Mouse (Mus musculus) hindbrain, postnatal 0 days (tissue): Measurements from ENCODE around the gene Foxp1. TPM values are rescaled to one million over a fixed set of nuclear protein-coding genes. Genes with fewer than 3 reads are reported as not detected.

ENCODE experiments used
- ATAC-seq: fragments of 200-750 bp; cut with Nextera tagmentation; 2 replicates; pipeline ENCODE4 v1.8.0; 2017; ENCODE audit warnings: mild to moderate bottlenecking, moderate TSS enrichment, moderate library complexity
- DNase-seq: peaks from one replicate; pipeline ENCODE4 v3.0.0-alpha.2; 2015; ENCODE audit warnings: low spot score
- H3K27ac ChIP-seq: fragments of 300-500 bp; sonication (generic); 2 replicates; pipeline ENCODE4 v1.5.1; 2014; ENCODE audit warnings: mild to moderate bottlenecking
- H3K27me3 ChIP-seq: fragments of 300-500 bp; sonication (generic); 2 replicates; pipeline ENCODE4 v1.6.1; 2014; ENCODE audit warnings: low read length, mixed read lengths; ENCODE audit not compliant: insufficient read depth
- H3K36me3 ChIP-seq: fragments of 300-500 bp; sonication (generic); 2 replicates; pipeline ENCODE4 v1.6.1; 2014; ENCODE audit warnings: low read length, mixed read lengths; ENCODE audit not compliant: insufficient read depth
- H3K4me1 ChIP-seq: fragments of 300-500 bp; sonication (generic); 2 replicates; pipeline ENCODE4 v1.6.1; 2014; ENCODE audit warnings: antibody characterized with exemption, low read length, mixed read lengths; ENCODE audit not compliant: insufficient read depth
- H3K4me2 ChIP-seq: fragments of 300-500 bp; sonication (generic); 2 replicates; pipeline ENCODE4 v1.6.1; 2014; ENCODE audit warnings: low read depth, mild to moderate bottlenecking, low read length, moderate library complexity, mixed read lengths
- H3K4me3 ChIP-seq: fragments of 300-500 bp; sonication (generic); 2 replicates; pipeline ENCODE4 v1.5.1; 2014; ENCODE audit warnings: low read length
- H3K9ac ChIP-seq: fragments of 300-500 bp; sonication (generic); replicated peaks from 2 replicates; pipeline ENCODE4 v1.6.1; 2014; ENCODE audit warnings: mild to moderate bottlenecking, low read length, moderate library complexity, mixed read lengths
- H3K9me3 ChIP-seq: fragments of 300-500 bp; sonication (generic); 2 replicates; pipeline ENCODE4 v1.6.1; 2016; ENCODE audit warnings: low read length, mixed read lengths
- CTCF ChIP-seq: IDR thresholded peaks from 2 replicates; pipeline ENCODE4 v1.5.1; 2016; ENCODE audit warnings: antibody characterized with exemption, control low read depth, low read depth
- WGBS: fragments of 180-500 bp; shearing (Covaris S2); extraction: QIAGEN DNeasy Blood & Tissue Kit; methylation state at CpG from one replicate; pipeline ENCODE4 v1.1.7; 2014; 5-methylcytosine and 5-hydroxymethylcytosine counted together
- polyA plus RNA-seq: library from polyadenylated mRNA; unstranded; fragments of >200 nt; fragmentation: Nextera tagmentation; extraction: Ambion mirVana; gene quantifications from 2 replicates; pipeline ENCODE4 v1.2.1, GENCODE M21; 2015
- total RNA-seq: library from RNA; depleted of rRNA; stranded (reverse); fragments of >200 nt; gene quantifications from 2 replicates; pipeline ENCODE4 v1.2.3, GENCODE M21; 2014

Gene Foxp1
- total and polyA plus RNA-seq, 2 experiments from 2014 or later = 53.6 to 54.8 TPM

GRCm38 (mm10) chr6:99235588-99235987 lies 286.9 kb downstream of the Foxp1 start:
- ATAC-seq (no peak), DNase-seq (no peak)
- Histone ChIP-seq H3K9ac (no peak overlapping the region), H3K4me1 (no peaks in the 10 kb centered on the region), H3K36me3 (no peaks in the 10 kb centered on the region), H3K4me2 (no peak overlapping the region), H3K4me3 (no peak overlapping the region), H3K9me3 (no peaks in the 10 kb centered on the region), H3K27me3 (no peaks in the 10 kb centered on the region), H3K27ac (no peak overlapping the region)
- 90% methylated on average over 8 of the region's 8 CpGs for WGBS
- TF ChIP-seq CTCF = no peak

GRCm38 (mm10) chr6:99233411-99233810 lies 289.1 kb downstream of the Foxp1 start:
- 61% methylated on average over 10 of the region's 10 CpGs for WGBS
- no peak for TF ChIP-seq CTCF
- H3K27me3 ChIP-seq = no peaks in the 10 kb centered on the region
- no peak overlapping the region for H3K27ac ChIP-seq
- DNase-seq (peak; percentile 37), ATAC-seq (no peak)
- no peaks in the 10 kb centered on the region for H3K4me1 ChIP-seq
- H3K36me3 ChIP-seq = no peaks in the 10 kb centered on the region
- H3K4me3 ChIP-seq = no peak overlapping the region
- H3K4me2 ChIP-seq = no peak overlapping the region
- no peak overlapping the region for H3K9ac ChIP-seq
- no peaks in the 10 kb centered on the region for H3K9me3 ChIP-seq

DNA sequence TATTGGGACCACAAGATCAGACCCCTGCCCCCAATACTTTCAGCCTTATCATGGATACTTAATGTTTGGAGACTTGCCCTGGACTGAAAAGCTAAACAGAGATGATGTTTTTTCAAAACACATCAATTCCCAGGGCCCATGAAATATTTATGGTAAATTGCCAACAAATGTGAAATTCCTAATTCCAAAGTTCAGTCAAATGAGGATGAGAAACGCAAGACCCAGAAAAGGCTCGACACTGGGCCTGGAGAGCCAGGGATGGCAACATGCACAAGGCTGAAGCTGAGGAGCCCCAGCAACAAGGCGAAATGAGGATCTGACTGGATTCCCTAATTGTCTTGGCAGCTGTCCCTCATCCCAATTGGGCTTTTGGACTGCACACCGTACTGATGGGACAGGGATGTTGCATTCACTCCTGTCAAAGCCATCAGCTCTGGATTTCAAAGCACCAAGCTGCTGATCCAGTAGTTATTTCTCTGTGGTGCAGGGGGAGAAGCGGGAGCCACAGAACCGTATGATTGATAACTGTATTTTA lies 294.1 kb downstream of the Foxp1 start:
- no peaks in the 10 kb centered on the region for H3K9me3 ChIP-seq
- H3K9ac ChIP-seq = no peak overlapping the region
- WGBS = 60% methylated on average over 6 of the region's 6 CpGs
- H3K4me2 ChIP-seq = no peak overlapping the region
- TF ChIP-seq CTCF = no peak
- no peak overlapping the region for H3K4me3 ChIP-seq
- no peaks in the 10 kb centered on the region for H3K4me1 ChIP-seq
- H3K36me3 ChIP-seq = no peaks in the 10 kb centered on the region
- H3K27me3 ChIP-seq = no peaks in the 10 kb centered on the region
- H3K27ac ChIP-seq = no peak overlapping the region
- DNase-seq = no peak
- ATAC-seq = no peak

- H3K27me3 ChIP-seq = no peaks in the 10 kb centered on the region
- H3K4me2 ChIP-seq = no peak overlapping the region
- no peak overlapping the region for H3K4me3 ChIP-seq
- no peaks in the 10 kb centered on the region for H3K36me3 ChIP-seq
- H3K9me3 ChIP-seq = no peaks in the 10 kb centered on the region
- ATAC-seq (no peak), DNase-seq (no peak)
- WGBS = 91% methylated on average over 5 of the region's 5 CpGs
- no peak overlapping the region for H3K9ac ChIP-seq
- TF ChIP-seq CTCF = no peak
- no peaks in the 10 kb centered on the region for H3K4me1 ChIP-seq
- no peak overlapping the region for H3K27ac ChIP-seq
Measured at GRCm38 (mm10) chr6:99221147-99221546, 301.4 kb downstream of the Foxp1 start.

GRCm38 (mm10) chr6:99220472-99220871 lies 302.0 kb downstream of the Foxp1 start:
- Histone ChIP-seq H3K27ac (no peak overlapping the region), H3K4me3 (no peak overlapping the region), H3K9ac (no peak overlapping the region), H3K9me3 (no peaks in the 10 kb centered on the region), H3K36me3 (no peaks in the 10 kb centered on the region), H3K4me2 (no peak overlapping the region), H3K4me1 (no peaks in the 10 kb centered on the region), H3K27me3 (no peaks in the 10 kb centered on the region)
- DNase-seq (no peak), ATAC-seq (no peak)
- no peak for TF ChIP-seq CTCF
- 93% methylated on average over 3 of the region's 3 CpGs for WGBS

GRCm38 (mm10) chr6:99217846-99218245 lies 304.7 kb downstream of the Foxp1 start:
- no peaks in the 10 kb centered on the region for H3K4me1 ChIP-seq
- no peak overlapping the region for H3K9ac ChIP-seq
- TF ChIP-seq CTCF = no peak
- no peaks in the 10 kb centered on the region for H3K27me3 ChIP-seq
- DNase-seq (no peak), ATAC-seq (no peak)
- 76% methylated on average over 2 of the region's 2 CpGs for WGBS
- no peak overlapping the region for H3K4me2 ChIP-seq
- H3K9me3 ChIP-seq = no peaks in the 10 kb centered on the region
- no peaks in the 10 kb centered on the region for H3K36me3 ChIP-seq
- no peak overlapping the region for H3K27ac ChIP-seq
- H3K4me3 ChIP-seq = no peak overlapping the region

DNA sequence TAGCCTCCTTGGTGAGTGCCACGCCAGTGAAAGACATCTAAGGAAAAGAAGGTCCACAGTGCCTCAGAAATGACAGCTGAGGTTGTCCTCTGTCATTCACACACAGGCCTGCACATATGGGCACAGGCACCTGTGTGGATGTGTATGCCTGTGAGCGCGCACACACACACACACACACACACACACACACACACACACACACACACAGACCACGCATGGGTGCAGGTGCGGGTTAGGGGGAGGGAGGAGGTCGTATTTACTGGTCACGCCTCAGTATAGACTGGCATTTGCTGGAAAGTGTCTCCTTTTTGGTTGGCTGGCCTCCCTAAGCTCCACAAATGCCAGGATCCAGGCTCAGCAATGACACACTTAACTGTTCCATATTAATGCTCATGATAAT lies 305.4 kb downstream of the Foxp1 start:
- no peaks in the 10 kb centered on the region for H3K9me3 ChIP-seq
- H3K4me1 ChIP-seq = no peaks in the 10 kb centered on the region
- H3K4me2 ChIP-seq = no peak overlapping the region
- H3K27me3 ChIP-seq = no peaks in the 10 kb centered on the region
- H3K27ac ChIP-seq = no peak overlapping the region
- 74% methylated on average over 7 of the region's 7 CpGs for WGBS
- H3K9ac ChIP-seq = no peak overlapping the region
- ATAC-seq = no peak
- no peak for TF ChIP-seq CTCF
- H3K36me3 ChIP-seq = no peaks in the 10 kb centered on the region
- H3K4me3 ChIP-seq = no peak overlapping the region
- DNase-seq = no peak
